Mouse (Mus musculus): ENCODE results near the gene Icam5. TPM values are rescaled to one million over a fixed set of nuclear protein-coding genes. Genes with fewer than 3 reads are reported as not detected.
"Not testable (repeated sequence)": the region's sequence is repeated elsewhere in the genome, so short reads cannot be mapped to it uniquely, and the experiment has no call there.

Icam5 gene
- polyA plus RNA-seq, 1 experiment, result 0.25 TPM

- H3K4me3 ChIP-seq, result no peak overlapping the region
- TF ChIP-seq MYOG (IDR thresholded peaks at IDR 0.05; ENCODE audit: control insufficient read depth in 1 of 3, insufficient read depth in 1 of 3, insufficient read length in 2 of 3, low read depth in 2 of 3), result no peak
- TF ChIP-seq POLR2AphosphoS2 (IDR thresholded peaks at IDR 0.05; ENCODE audit: insufficient read length, low read depth), result no peak
- TF ChIP-seq TCF12 (IDR thresholded peaks at IDR 0.05; ENCODE audit: insufficient read depth, poor library complexity, severe bottlenecking), result no peak
- no peak for TF ChIP-seq REST (IDR thresholded peaks at IDR 0.05; ENCODE audit: insufficient read depth, insufficient read length)
- TF ChIP-seq POLR2A (IDR thresholded peaks at IDR 0.05; ENCODE audit: insufficient read length, low read depth), result no peak
- TF ChIP-seq MAX (IDR thresholded peaks at IDR 0.05; ENCODE audit: low read depth), result no peak
- no peak for TF ChIP-seq SRF (IDR thresholded peaks at IDR 0.05; ENCODE audit: control insufficient read depth, insufficient read length, low read depth)
- TF ChIP-seq E2F4 (IDR thresholded peaks at IDR 0.05; ENCODE audit: insufficient read depth), result no peak
- TF ChIP-seq MYOD1 (IDR thresholded peaks at IDR 0.05; ENCODE audit: control insufficient read depth in 1 of 3, insufficient read length in 2 of 3, low read depth in 2 of 3), result no peak
- no peak for TF ChIP-seq TCF3 (IDR thresholded peaks at IDR 0.05; ENCODE audit: insufficient read length, low read depth)
- TF ChIP-seq CEBPB (IDR thresholded peaks at IDR 0.05; ENCODE audit: insufficient read depth, poor library complexity, severe bottlenecking), result no peak
- no peak for TF ChIP-seq USF1 (IDR thresholded peaks at IDR 0.05; ENCODE audit: low read depth)
- H3K79me2 ChIP-seq (ENCODE audit: control insufficient read depth, insufficient read depth), result no peaks in the 10 kb centered on the region
- no peak overlapping the region for H3K4me2 ChIP-seq (ENCODE audit: low read depth)
- no peaks in the 10 kb centered on the region for H3K27me3 ChIP-seq (ENCODE audit: control insufficient read depth, insufficient read depth, insufficient read length)
- no peak overlapping the region for H3ac ChIP-seq (ENCODE audit: control insufficient read depth, insufficient read length)
- H3K36me3 ChIP-seq (ENCODE audit: control insufficient read depth, insufficient read depth), result no peaks in the 10 kb centered on the region
Measured at GRCm38 (mm10) chr9:20997065-20997464, 34.8 kb upstream of the Icam5 start.

- not testable (repeated sequence) for H3K27me3 ChIP-seq (ENCODE audit: control insufficient read depth, insufficient read depth, insufficient read length); H3K4me2 ChIP-seq (ENCODE audit: low read depth); H3ac ChIP-seq (ENCODE audit: control insufficient read depth, insufficient read length); H3K79me2 ChIP-seq (ENCODE audit: control insufficient read depth, insufficient read depth); H3K36me3 ChIP-seq (ENCODE audit: control insufficient read depth, insufficient read depth); H3K4me3 ChIP-seq
Measured at GRCm38 (mm10) chr9:20998337-20998736, 33.5 kb upstream of the Icam5 start.

GRCm38 (mm10) chr9:21000811-21001210 is 31.1 kb upstream of the Icam5 start:
- Histone ChIP-seq H3ac (ENCODE audit: control insufficient read depth, insufficient read length) (no peak overlapping the region), H3K27me3 (ENCODE audit: control insufficient read depth, insufficient read depth, insufficient read length) (no peaks in the 10 kb centered on the region), H3K4me2 (ENCODE audit: low read depth) (no peak overlapping the region), H3K79me2 (ENCODE audit: control insufficient read depth, insufficient read depth) (peaks cover 7% of the 10 kb centered on the region), H3K4me3 (no peak overlapping the region), H3K36me3 (ENCODE audit: control insufficient read depth, insufficient read depth) (no peaks in the 10 kb centered on the region)
- TF ChIP-seq TCF12 (IDR thresholded peaks at IDR 0.05; ENCODE audit: insufficient read depth, poor library complexity, severe bottlenecking) (no peak), REST (IDR thresholded peaks at IDR 0.05; ENCODE audit: insufficient read depth, insufficient read length) (no peak), MYOD1 (IDR thresholded peaks at IDR 0.05; ENCODE audit: control insufficient read depth in 1 of 3, insufficient read length in 2 of 3, low read depth in 2 of 3) (no peak), MAX (IDR thresholded peaks at IDR 0.05; ENCODE audit: low read depth) (no peak), USF1 (IDR thresholded peaks at IDR 0.05; ENCODE audit: low read depth) (no peak), MYOG (IDR thresholded peaks at IDR 0.05; ENCODE audit: control insufficient read depth in 1 of 3, insufficient read depth in 1 of 3, insufficient read length in 2 of 3, low read depth in 2 of 3) (no peak), E2F4 (IDR thresholded peaks at IDR 0.05; ENCODE audit: insufficient read depth) (no peak), POLR2A (IDR thresholded peaks at IDR 0.05; ENCODE audit: insufficient read length, low read depth) (no peak)

- Histone ChIP-seq H3K4me2 (ENCODE audit: low read depth) (no peak overlapping the region), H3ac (ENCODE audit: control insufficient read depth, insufficient read length) (no peak overlapping the region), H3K36me3 (ENCODE audit: control insufficient read depth, insufficient read depth) (no peaks in the 10 kb centered on the region), H3K79me2 (ENCODE audit: control insufficient read depth, insufficient read depth) (peaks cover 7% of the 10 kb centered on the region), H3K4me3 (peak overlapping the region; percentile 93), H3K27me3 (ENCODE audit: control insufficient read depth, insufficient read depth, insufficient read length) (no peaks in the 10 kb centered on the region)
- TF ChIP-seq POLR2AphosphoS2 (IDR thresholded peaks at IDR 0.05; ENCODE audit: insufficient read length, low read depth) (no peak), TCF12 (IDR thresholded peaks at IDR 0.05; ENCODE audit: insufficient read depth, poor library complexity, severe bottlenecking) (no peak), TCF3 (IDR thresholded peaks at IDR 0.05; ENCODE audit: insufficient read length, low read depth) (no peak), MAX (IDR thresholded peaks at IDR 0.05; ENCODE audit: low read depth) (no peak), USF1 (IDR thresholded peaks at IDR 0.05; ENCODE audit: low read depth) (no peak)
Measured at GRCm38 (mm10) chr9:21001651-21002200, 30.1 kb upstream of the Icam5 start.

GRCm38 (mm10) chr9:21002270-21002626 is 29.6 kb upstream of the Icam5 start:
- Histone ChIP-seq H3K27me3 (ENCODE audit: control insufficient read depth, insufficient read depth, insufficient read length) (no peaks in the 10 kb centered on the region), H3K4me3 (peak overlapping the region; percentile 93), H3K4me2 (ENCODE audit: low read depth) (peak overlapping the region; percentile 71), H3K79me2 (ENCODE audit: control insufficient read depth, insufficient read depth) (peaks cover 7% of the 10 kb centered on the region), H3K36me3 (ENCODE audit: control insufficient read depth, insufficient read depth) (no peaks in the 10 kb centered on the region), H3ac (ENCODE audit: control insufficient read depth, insufficient read length) (peak overlapping the region; percentile 58)
- TF ChIP-seq TCF12 (IDR thresholded peaks at IDR 0.05; ENCODE audit: insufficient read depth, poor library complexity, severe bottlenecking) (no peak), POLR2AphosphoS2 (IDR thresholded peaks at IDR 0.05; ENCODE audit: insufficient read length, low read depth) (no peak), MYOG (IDR thresholded peaks at IDR 0.05; ENCODE audit: control insufficient read depth in 1 of 3, insufficient read depth in 1 of 3, insufficient read length in 2 of 3, low read depth in 2 of 3) (no peak), TCF3 (IDR thresholded peaks at IDR 0.05; ENCODE audit: insufficient read length, low read depth) (no peak), CEBPB (IDR thresholded peaks at IDR 0.05; ENCODE audit: insufficient read depth, poor library complexity, severe bottlenecking) (no peak), REST (IDR thresholded peaks at IDR 0.05; ENCODE audit: insufficient read depth, insufficient read length) (no peak), MYOD1 (IDR thresholded peaks at IDR 0.05; ENCODE audit: control insufficient read depth in 1 of 3, insufficient read length in 2 of 3, low read depth in 2 of 3) (no peak), POLR2A (IDR thresholded peaks at IDR 0.05; ENCODE audit: insufficient read length, low read depth) (no peak), SRF (IDR thresholded peaks at IDR 0.05; ENCODE audit: control insufficient read depth, insufficient read length, low read depth) (no peak), E2F4 (IDR thresholded peaks at IDR 0.05; ENCODE audit: insufficient read depth) (no peak), USF1 (IDR thresholded peaks at IDR 0.05; ENCODE audit: low read depth) (no peak), MAX (IDR thresholded peaks at IDR 0.05; ENCODE audit: low read depth) (no peak)

Measured in myocyte (in vitro differentiated cells).